ENCODE assay signal across 8 mouse cellular contexts in genomic region chr6:54595330-54595878, GRCm38 (mm10). TPM values are rescaled to one million over a fixed set of nuclear protein-coding genes. Genes with fewer than 3 reads are reported as not detected.
DNase-seq lines count a peak whose midpoint lies in the region; ATAC-seq and TF ChIP-seq lines count a peak whose summit lies in the region.

No protein-coding gene starts in this region.

- H3K9me3 ChIP-seq in heart, embryonic 12.5 days (replicated peaks) = no peaks in the 10 kb centered on the region
- H3K9me3 ChIP-seq in ES-Bruce4 (replicated peaks; ENCODE audit: control insufficient read depth, insufficient read depth, low read length, poor library complexity, severe bottlenecking) = no peaks in the 10 kb centered on the region
- no peaks in the 10 kb centered on the region for H3K9me3 ChIP-seq in forebrain, embryonic 14.5 days (replicated peaks; ENCODE audit: control insufficient read depth, low read length)
- H3K9me3 ChIP-seq in liver, postnatal 0 days (ENCODE audit: low read length) = no peaks in the 10 kb centered on the region

- H3K27me3 ChIP-seq in heart, embryonic 12.5 days (replicated peaks) = no peaks in the 10 kb centered on the region
- H3K27me3 ChIP-seq in ES-Bruce4 (ENCODE audit: control insufficient read depth, insufficient read depth, low read length, poor library complexity, severe bottlenecking) = no peaks in the 10 kb centered on the region
- H3K27me3 ChIP-seq in forebrain, embryonic 14.5 days (replicated peaks; ENCODE audit: control insufficient read depth, insufficient read depth, low read length) = no peaks in the 10 kb centered on the region
- H3K27me3 ChIP-seq in liver, postnatal 0 days (ENCODE audit: insufficient read depth, low read length) = no peaks in the 10 kb centered on the region

- H3K27ac ChIP-seq in heart, embryonic 12.5 days (ENCODE audit: poor library complexity, severe bottlenecking) = peak overlapping the region; percentile 66
- H3K27ac ChIP-seq in ES-Bruce4 (ENCODE audit: insufficient read depth, low read length) = no peak overlapping the region
- peak overlapping the region; percentile 64; the same call in 1 of the 2 replicates for H3K27ac ChIP-seq in forebrain, embryonic 14.5 days (ENCODE audit: low read depth, low read length)
- H3K27ac ChIP-seq in liver, postnatal 0 days (ENCODE audit: low read depth) = peak overlapping the region; percentile 64; the same call in 1 of the 2 replicates

- H3K4me3 ChIP-seq in heart, embryonic 12.5 days = peak overlapping the region; percentile 83
- H3K4me3 ChIP-seq in ES-Bruce4 (ENCODE audit: low read depth, low read length) = peak overlapping the region; percentile 86
- peak overlapping the region; percentile 92 for H3K4me3 ChIP-seq in forebrain, embryonic 14.5 days (ENCODE audit: low read depth, low read length)
- H3K4me3 ChIP-seq in liver, postnatal 0 days (ENCODE audit: low read depth, low read length) = peak overlapping the region; percentile 82

- peaks cover 32% of the 10 kb centered on the region for H3K4me1 ChIP-seq in heart, embryonic 12.5 days (replicated peaks)
- no peaks in the 10 kb centered on the region for H3K4me1 ChIP-seq in ES-Bruce4 (ENCODE audit: control insufficient read depth, insufficient read depth, low read length)
- H3K4me1 ChIP-seq in forebrain, embryonic 14.5 days (ENCODE audit: control insufficient read depth, insufficient read depth, low read length) = peaks cover 10% of the 10 kb centered on the region
- peaks cover 19% of the 10 kb centered on the region for H3K4me1 ChIP-seq in liver, postnatal 0 days (ENCODE audit: insufficient read depth)

- H3K36me3 ChIP-seq in heart, embryonic 12.5 days = no peaks in the 10 kb centered on the region
- H3K36me3 ChIP-seq in ES-Bruce4 (ENCODE audit: control insufficient read depth, insufficient read depth, low read length, poor library complexity, severe bottlenecking) = no peaks in the 10 kb centered on the region
- H3K36me3 ChIP-seq in forebrain, embryonic 14.5 days (ENCODE audit: control insufficient read depth, insufficient read depth, low read length) = no peaks in the 10 kb centered on the region
- no peaks in the 10 kb centered on the region for H3K36me3 ChIP-seq in liver, postnatal 0 days (replicated peaks; ENCODE audit: insufficient read depth, low read length)

- DNase-seq in heart, adult 8-10 months (ENCODE audit: low spot score) = no peak
- DNase-seq in forebrain, embryonic 14.5 days (ENCODE audit: low spot score) = no peak
- no peak for DNase-seq in liver, postnatal 0 days
- no peak for DNase-seq in cerebellum, adult 9-11 months
- DNase-seq in cerebellum, adult 9-10 months = no peak
- DNase-seq in layer of hippocampus, postnatal 14 days (ENCODE audit: low spot score in 2 of 2) = no peak

- TF ChIP-seq CTCF in ES-Bruce4 (IDR thresholded peaks at IDR 0.05; ENCODE audit: low read depth, low read length) = no peak
- TF ChIP-seq CTCF in liver, postnatal 0 days (IDR thresholded peaks at IDR 0.05; ENCODE audit: low read depth) = no peak

- TF ChIP-seq POLR2A in ES-Bruce4 (IDR thresholded peaks at IDR 0.05; ENCODE audit: insufficient read depth, low read length) = no peak

- TF ChIP-seq EP300 in ES-Bruce4 (IDR thresholded peaks at IDR 0.05; ENCODE audit: insufficient read depth, low read depth, low read length) = no peak
- TF ChIP-seq EP300 in liver, postnatal 0 days (IDR thresholded peaks at IDR 0.05; ENCODE audit: low read depth) = no peak

- H3K4me2 ChIP-seq in heart, embryonic 12.5 days = peak overlapping the region; percentile 74
- H3K4me2 ChIP-seq in forebrain, embryonic 14.5 days (ENCODE audit: low read length) = peak overlapping the region; percentile 78
- peak overlapping the region; percentile 91 for H3K4me2 ChIP-seq in liver, postnatal 0 days (ENCODE audit: low read depth, low read length)

- peak; percentile 29; the same call in 1 of the 2 replicates for ATAC-seq in heart, embryonic 12.5 days (ENCODE audit: insufficient number of reproducible peaks, low FRiP score)
- no peak for ATAC-seq in forebrain, embryonic 14.5 days
- no peak for ATAC-seq in liver, postnatal 0 days

- peak overlapping the region; percentile 89 for H3K9ac ChIP-seq in heart, embryonic 12.5 days
- H3K9ac ChIP-seq in ES-Bruce4 (ENCODE audit: low read depth, poor library complexity, severe bottlenecking) = peak overlapping the region; percentile 89
- H3K9ac ChIP-seq in forebrain, embryonic 14.5 days (ENCODE audit: low read length) = peak overlapping the region; percentile 88
- peak overlapping the region; percentile 83 for H3K9ac ChIP-seq in liver, postnatal 0 days (replicated peaks)

- 3% methylated on average over 47 of the region's 48 CpGs for WGBS in heart, embryonic 12.5 days
- 0% methylated on average over 34 of the region's 48 CpGs for WGBS in forebrain, embryonic 14.5 days
- under 1% methylated on average over 36 of the region's 48 CpGs for WGBS in liver, postnatal 0 days (ENCODE audit: insufficient replicate concordance)

RNA-seq across cellular contexts. Expression of gene Plekha8, which starts 0.5 kb away (rescaled TPM):
- 13.2 and 13.9 TPM in 2 replicates for polyA plus RNA-seq in heart, embryonic 12.5 days (2016; fragmentation: Nextera tagmentation; extraction: Ambion mirVana)
- total RNA-seq in heart, adult 8-10 months (2022) = 1 to 10 TPM; 6.7 to 9.2 (median 8.3) TPM
- polyA plus RNA-seq in ES-Bruce4 (2011; ENCODE audit: insufficient read depth, insufficient read length, low read depth, missing spikeins) = 15.0 and 16.9 TPM in 2 replicates
- 11.8 and 13.0 TPM in 2 replicates for polyA plus RNA-seq in forebrain, embryonic 14.5 days (2014; fragmentation: Nextera tagmentation; extraction: Ambion mirVana)
- 4.3 and 4.8 TPM in 2 replicates for polyA plus RNA-seq in liver, postnatal 0 days (2015; fragmentation: Nextera tagmentation; extraction: Ambion mirVana)
- total RNA-seq in layer of hippocampus, postnatal 14 days (2021) = 10 to 100 TPM; 11.5 to 13.4 TPM

RNA-seq across cellular contexts. Expression of gene Fkbp14, which starts 1.7 kb away (rescaled TPM):
- 27.2 and 28.4 TPM in 2 replicates for polyA plus RNA-seq in heart, embryonic 12.5 days (2016; fragmentation: Nextera tagmentation; extraction: Ambion mirVana)
- total RNA-seq in heart, adult 8-10 months (2022) = 1 to 10 TPM; 7.4 to 9.1 (median 8.3) TPM
- polyA plus RNA-seq in ES-Bruce4 (2011; ENCODE audit: insufficient read depth, insufficient read length, low read depth, missing spikeins) = 3.1 and 5.0 TPM in 2 replicates
- 9.0 and 10.7 TPM in 2 replicates for polyA plus RNA-seq in forebrain, embryonic 14.5 days (2014; fragmentation: Nextera tagmentation; extraction: Ambion mirVana)
- 1.7 and 2.3 TPM in 2 replicates for polyA plus RNA-seq in liver, postnatal 0 days (2015; fragmentation: Nextera tagmentation; extraction: Ambion mirVana)
- 10 to 100 TPM; 12.5 to 16.6 TPM for total RNA-seq in layer of hippocampus, postnatal 14 days (2021)

RNA-seq across cellular contexts. Expression of gene Scrn1, which starts 29.1 kb away (rescaled TPM):
- polyA plus RNA-seq in heart, embryonic 12.5 days (2016; fragmentation: Nextera tagmentation; extraction: Ambion mirVana) = 14.5 and 19.7 TPM in 2 replicates
- total RNA-seq in heart, adult 8-10 months (2022) = 1 to 10 TPM; 5.8 to 6.8 (median 6.4) TPM
- 7.8 and 8.2 TPM in 2 replicates for polyA plus RNA-seq in ES-Bruce4 (2011; ENCODE audit: insufficient read depth, insufficient read length, low read depth, missing spikeins)
- polyA plus RNA-seq in forebrain, embryonic 14.5 days (2014; fragmentation: Nextera tagmentation; extraction: Ambion mirVana) = 125 and 134 TPM in 2 replicates
- 0.32 and 0.35 TPM in 2 replicates for polyA plus RNA-seq in liver, postnatal 0 days (2015; fragmentation: Nextera tagmentation; extraction: Ambion mirVana)
- 100 to 1,000 TPM; 134 to 135 TPM for total RNA-seq in layer of hippocampus, postnatal 14 days (2021)
